Mouse (Mus musculus) megakaryocyte, embryonic 14.5 days (primary cell): Measurements from ENCODE around the gene Prpsap2. TPM values are rescaled to one million over a fixed set of nuclear protein-coding genes. Genes with fewer than 3 reads are reported as not detected.
A peak's percentile ranks its signal among the peaks of the same experiment; 100 is the strongest.

Source experiments
- H3K27me3 ChIP-seq: replicated peaks from 2 replicates; pipeline ENCODE3; 2012; ENCODE audit warnings: inconsistent platforms
- H3K36me3 ChIP-seq: replicated peaks from 2 replicates; pipeline ENCODE3; 2012; ENCODE audit warnings: low read length, inconsistent platforms, mixed read lengths
- H3K4me1 ChIP-seq: 2 replicates; pipeline ENCODE4 v1.6.1; 2012; ENCODE audit warnings: inconsistent platforms
- H3K4me3 ChIP-seq: replicated peaks from 2 replicates; pipeline ENCODE3; 2012; ENCODE audit warnings: moderate library complexity, mild to moderate bottlenecking, inconsistent platforms
- H3K9me3 ChIP-seq: 2 replicates; pipeline ENCODE4 v1.6.1; 2012; ENCODE audit warnings: inconsistent platforms
- FLI1 ChIP-seq: IDR thresholded peaks from 2 replicates; pipeline ENCODE4 v1.6.1; 2012; ENCODE audit warnings: low read length, inconsistent platforms, mixed read lengths
- GATA1 ChIP-seq: IDR thresholded peaks from 3 replicates; pipeline ENCODE4 v1.6.1; 2012; ENCODE audit warnings: mixed read lengths, low read length, inconsistent platforms, borderline replicate concordance
- polyA plus RNA-seq: library from polyadenylated mRNA; stranded (reverse); fragments of >175 nt; gene quantifications from 2 replicates; pipeline ENCODE4 v1.2.3, GENCODE M21; 2012; ENCODE audit warnings: low replicate concordance; ENCODE audit not compliant: insufficient read depth

Prpsap2 gene
- polyA plus RNA-seq, 1 experiment: 8.9 TPM

- H3K36me3 ChIP-seq: peaks cover 97% of the 10 kb centered on the region
These were observed 62.0 kb downstream of the Prpsap2 start for GRCm38 (mm10) chr11:61699933-61700332.

GRCm38 (mm10) chr11:61699460-61699859, 62.4 kb downstream of the Prpsap2 start:
- Histone ChIP-seq H3K4me3 (no peak overlapping the region), H3K27me3 (peaks cover 93% of the 10 kb centered on the region), H3K9me3 (no peaks in the 10 kb centered on the region), H3K4me1 (peaks cover 24% of the 10 kb centered on the region), H3K36me3 (peaks cover 97% of the 10 kb centered on the region)
- TF ChIP-seq FLI1 (no peak), GATA1 (no peak)

More at GRCm38 (mm10) chr11:61699933-61700332, 62.0 kb downstream of the Prpsap2 start:
- Histone ChIP-seq H3K4me3 (no peak overlapping the region), H3K4me1 (peaks cover 20% of the 10 kb centered on the region), H3K9me3 (no peaks in the 10 kb centered on the region), H3K27me3 (peaks cover 93% of the 10 kb centered on the region)
- TF ChIP-seq GATA1: no peak
- TF ChIP-seq FLI1: no peak

GRCm38 (mm10) chr11:61698852-61699251, 63.0 kb downstream of the Prpsap2 start:
- H3K4me3 ChIP-seq: no peak overlapping the region
- peaks cover 97% of the 10 kb centered on the region for H3K36me3 ChIP-seq
- H3K27me3 ChIP-seq: peaks cover 93% of the 10 kb centered on the region
- H3K4me1 ChIP-seq: peaks cover 26% of the 10 kb centered on the region
- no peak for TF ChIP-seq FLI1
- TF ChIP-seq GATA1: no peak
- H3K9me3 ChIP-seq: no peaks in the 10 kb centered on the region

- Histone ChIP-seq H3K36me3 (peaks cover 90% of the 10 kb centered on the region), H3K4me3 (no peak overlapping the region), H3K27me3 (peaks cover 90% of the 10 kb centered on the region), H3K9me3 (no peaks in the 10 kb centered on the region), H3K4me1 (peaks cover 35% of the 10 kb centered on the region)
- TF ChIP-seq GATA1 (no peak), FLI1 (no peak)
These were observed 68.9 kb downstream of the Prpsap2 start for GRCm38 (mm10) chr11:61692996-61693395.

GRCm38 (mm10) chr11:61687595-61687994, 74.3 kb downstream of the Prpsap2 start:
- Histone ChIP-seq H3K36me3 (peaks cover 37% of the 10 kb centered on the region), H3K9me3 (no peaks in the 10 kb centered on the region), H3K4me1 (peaks cover 73% of the 10 kb centered on the region), H3K27me3 (peaks cover 83% of the 10 kb centered on the region), H3K4me3 (peak overlapping the region; percentile 93)
- no peak for TF ChIP-seq FLI1
- no peak for TF ChIP-seq GATA1

GRCm38 (mm10) chr11:61686906-61687453, 74.9 kb downstream of the Prpsap2 start:
- Histone ChIP-seq H3K4me3 (peak overlapping the region; percentile 93), H3K36me3 (peaks cover 31% of the 10 kb centered on the region), H3K4me1 (peaks cover 73% of the 10 kb centered on the region), H3K27me3 (peaks cover 83% of the 10 kb centered on the region), H3K9me3 (no peaks in the 10 kb centered on the region)
- TF ChIP-seq FLI1: no peak
- no peak for TF ChIP-seq GATA1

- no peak for TF ChIP-seq FLI1
- no peak for TF ChIP-seq GATA1
- Histone ChIP-seq H3K4me1 (peaks cover 73% of the 10 kb centered on the region), H3K9me3 (0 out of 2 replicates have a peak, but pooled peaks cover 1% of the 10 kb centered on the region), H3K27me3 (peaks cover 82% of the 10 kb centered on the region), H3K4me3 (peak overlapping the region; percentile 93), H3K36me3 (peaks cover 23% of the 10 kb centered on the region)
These were observed 75.7 kb downstream of the Prpsap2 start for GRCm38 (mm10) chr11:61686141-61686540.

GRCm38 (mm10) chr11:61685119-61685725, 76.7 kb downstream of the Prpsap2 start:
- Histone ChIP-seq H3K27me3 (peaks cover 89% of the 10 kb centered on the region), H3K4me3 (peak overlapping the region; percentile 93), H3K4me1 (peaks cover 73% of the 10 kb centered on the region), H3K9me3 (peaks cover 6% of the 10 kb centered on the region; the same call in 1 of the 2 replicates), H3K36me3 (peaks cover 19% of the 10 kb centered on the region)
- no peak for TF ChIP-seq FLI1
- TF ChIP-seq GATA1: no peak

GRCm38 (mm10) chr11:61683907-61684731, 77.8 kb downstream of the Prpsap2 start, which contains the start of gene Fam83g:
Gene Fam83g (plus strand): TSS chr11:61684091.
- H3K4me3 ChIP-seq: peak within 1 kb of the TSS; percentile 93
- peaks cover 12% of the 10 kb centered on the region for H3K36me3 ChIP-seq
- no peak for TF ChIP-seq GATA1
- no peak for TF ChIP-seq FLI1
- H3K4me1 ChIP-seq: peaks cover 62% of the 10 kb centered on the region
- H3K9me3 ChIP-seq: peaks cover 6% of the 10 kb centered on the region; the same call in 1 of the 2 replicates
- peaks cover 89% of the 10 kb centered on the region for H3K27me3 ChIP-seq

Other genes with a start within 250 kb of the Prpsap2 start
- 0.31 TPM in 1 of 2 replicates, not detected in the other for gene Epn2, start 182.4 kb downstream of the Prpsap2 start, polyA plus RNA-seq
- gene Grap, start 108.8 kb downstream of the Prpsap2 start, polyA plus RNA-seq: 5.2 and 14.2 TPM in 2 replicates
- 5.2 and 5.9 TPM in 2 replicates for gene Fam83g, start 78.0 kb downstream of the Prpsap2 start, polyA plus RNA-seq
- 0.12 TPM in 1 of 2 replicates, not detected in the other for gene Slc5a10, start 41.3 kb downstream of the Prpsap2 start, polyA plus RNA-seq
- gene Ulk2, start 93.0 kb upstream of the Prpsap2 start, polyA plus RNA-seq: 3.9 and 4.2 TPM in 2 replicates
- gene Akap10, start 168.2 kb upstream of the Prpsap2 start, polyA plus RNA-seq: 6.6 TPM in 1 of 2 replicates, not detected in the other
- gene Specc1, start 194.7 kb upstream of the Prpsap2 start, polyA plus RNA-seq: 7.1 and 13.9 TPM in 2 replicates